Mouse (Mus musculus) gastrocnemius, adult 8-10 months (tissue): Measurements from ENCODE around the gene Eif5. TPM values are rescaled to one million over a fixed set of nuclear protein-coding genes. Genes with fewer than 3 reads are reported as not detected.
"Not testable (repeated sequence)": the region's sequence is repeated elsewhere in the genome, so short reads cannot be mapped to it uniquely, and the experiment has no call there.

ENCODE experiments used
- DNase-seq, 2 experiments: peaks; one replicate each; pipeline ENCODE4 v3.0.0; 2022; ENCODE audit warnings: low spot score in 2 of 2
- total RNA-seq, 4 experiments: library from RNA; stranded (reverse); gene quantifications; 2 replicates each; pipeline ENCODE4 v1.2.4; 2022

Gene Eif5
- total RNA-seq, result 100 to 1,000 TPM; 151 to 194 (median 168) TPM

DNA sequence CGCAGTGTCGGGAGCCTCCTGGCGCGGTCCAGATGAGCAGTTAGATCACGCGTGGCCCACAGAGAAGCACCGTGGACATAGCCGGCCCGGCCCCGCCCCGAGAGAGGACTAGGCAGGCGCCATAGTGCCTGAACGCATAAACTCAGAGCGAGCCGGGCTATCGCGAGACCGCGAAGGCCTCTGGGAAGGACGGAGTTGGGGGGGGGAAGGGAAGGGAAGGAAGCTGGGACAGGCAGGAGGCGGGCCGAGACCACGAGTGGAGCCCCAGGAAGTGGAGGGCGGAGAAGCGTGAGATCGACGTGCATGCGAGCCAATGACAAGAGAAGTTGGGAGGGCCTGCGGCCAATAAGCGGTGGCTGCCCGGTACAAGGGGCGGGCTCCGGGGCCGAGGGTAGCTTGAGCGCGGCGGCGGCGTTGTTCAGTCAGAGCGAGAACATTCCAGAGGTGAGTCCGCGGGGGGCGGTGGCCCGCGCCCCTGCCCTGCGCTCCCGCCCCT, at the start of gene Eif5:
TSS of gene Eif5 (plus strand) at position 221 of the 496 bp plus-strand sequence.
- peak; percentile 98 for DNase-seq

DNA sequence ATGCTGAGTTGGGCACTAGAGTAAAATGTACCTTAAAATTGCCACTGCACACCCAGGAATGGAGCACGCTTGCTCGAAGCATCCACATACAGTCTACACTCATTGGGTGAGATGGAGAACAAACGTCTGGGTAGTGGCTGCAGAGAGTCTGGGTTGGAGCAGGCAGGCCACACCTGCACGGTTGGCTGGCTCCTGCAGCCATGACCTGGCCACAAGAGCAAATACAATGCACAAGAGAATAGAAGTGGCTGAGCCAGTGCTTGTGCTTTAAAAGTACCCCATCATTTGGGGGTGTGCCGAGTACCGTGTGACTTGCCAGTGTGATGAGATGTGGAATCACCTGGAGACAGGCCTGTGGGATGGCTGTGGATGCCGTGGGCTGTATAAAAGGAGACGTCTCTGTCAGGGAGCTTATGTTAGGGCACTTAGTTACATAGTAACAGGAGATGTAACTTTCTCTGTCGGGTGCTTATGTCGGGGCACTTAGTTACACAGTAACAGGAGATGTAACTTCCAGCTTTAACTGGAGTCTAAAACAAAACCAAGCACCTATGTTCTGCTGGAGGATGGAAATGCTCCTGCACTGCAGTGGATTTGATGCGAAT, 48.5 kb upstream of the Eif5 start:
- no peak for DNase-seq

DNA sequence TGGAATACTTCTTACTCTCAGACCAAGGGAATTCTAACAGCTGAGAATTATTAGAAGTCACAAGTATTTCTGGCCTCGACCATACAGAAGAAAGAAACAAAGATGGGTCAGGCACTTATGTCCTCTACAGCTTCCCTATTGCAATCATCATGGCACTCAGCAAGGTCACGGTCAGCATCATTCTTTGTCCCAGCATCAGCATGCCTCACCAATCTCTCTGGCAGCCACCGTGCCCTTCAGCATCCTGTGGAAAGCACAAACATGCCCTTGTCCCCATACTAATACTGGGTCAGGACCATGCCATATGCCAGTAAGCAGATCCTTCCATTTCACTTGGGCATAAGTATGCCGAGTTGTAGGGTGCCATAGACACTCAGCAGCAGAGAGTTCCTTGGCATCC, 42.9 kb upstream of the Eif5 start:
- no peak for DNase-seq

DNA sequence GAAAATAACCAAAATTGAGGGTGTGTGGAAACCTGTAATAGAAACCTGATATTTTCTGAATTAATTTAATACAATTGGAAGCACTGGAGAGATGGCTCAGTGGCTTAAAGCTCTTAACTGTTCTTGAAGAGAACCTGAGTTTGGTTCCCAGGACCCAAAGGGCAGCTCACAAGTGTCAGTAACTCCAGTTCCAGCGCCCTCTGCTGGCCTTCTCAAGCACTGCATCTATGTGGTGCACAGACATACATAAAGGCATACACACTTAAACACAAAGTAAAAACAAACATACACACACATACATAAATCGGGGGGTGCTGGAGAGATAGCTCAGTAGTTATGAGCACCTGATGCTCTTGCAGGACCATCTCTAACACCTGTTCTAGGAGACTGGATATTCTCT, 40.7 kb upstream of the Eif5 start:
- DNase-seq, result no peak

DNA sequence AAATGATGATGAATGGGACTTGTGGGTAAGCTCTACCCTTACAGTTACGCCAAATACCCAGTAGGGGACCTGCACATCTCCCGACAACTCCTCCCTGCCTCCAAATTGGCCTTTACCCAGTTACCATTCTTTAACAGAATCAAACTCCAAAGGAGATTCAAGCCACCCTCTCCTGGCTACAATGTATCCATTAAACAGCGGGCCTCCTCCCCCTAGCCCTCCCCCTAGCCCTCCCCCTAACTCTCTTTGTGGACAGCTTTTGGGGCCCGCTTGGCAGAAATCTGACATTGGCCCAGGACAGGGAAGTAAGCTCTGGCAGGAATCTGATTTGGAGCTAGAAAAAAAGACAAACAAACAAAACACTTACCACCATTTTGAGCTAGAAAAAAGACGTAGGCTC, 38.2 kb upstream of the Eif5 start:
- no peak for DNase-seq

DNA sequence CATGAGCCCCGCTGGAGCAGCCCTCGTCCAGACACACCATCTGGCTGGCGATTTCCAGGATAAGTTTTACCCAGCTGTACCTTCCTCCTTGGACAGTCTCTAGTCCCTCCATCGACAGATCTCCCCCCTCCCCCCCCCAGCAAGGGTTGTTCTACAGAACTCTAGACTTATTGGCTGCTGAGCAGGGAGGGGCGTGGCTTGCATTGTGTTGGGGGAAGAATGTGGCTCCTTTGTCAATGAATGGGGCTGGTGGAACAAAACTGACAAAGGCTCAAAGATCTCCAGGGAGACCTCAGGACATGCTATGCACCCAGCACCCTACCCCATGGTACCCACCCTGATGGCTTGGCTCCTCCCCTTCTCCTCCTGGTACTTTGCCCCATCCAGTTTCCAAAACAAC, 37.1 kb upstream of the Eif5 start:
- no peak for DNase-seq

DNA sequence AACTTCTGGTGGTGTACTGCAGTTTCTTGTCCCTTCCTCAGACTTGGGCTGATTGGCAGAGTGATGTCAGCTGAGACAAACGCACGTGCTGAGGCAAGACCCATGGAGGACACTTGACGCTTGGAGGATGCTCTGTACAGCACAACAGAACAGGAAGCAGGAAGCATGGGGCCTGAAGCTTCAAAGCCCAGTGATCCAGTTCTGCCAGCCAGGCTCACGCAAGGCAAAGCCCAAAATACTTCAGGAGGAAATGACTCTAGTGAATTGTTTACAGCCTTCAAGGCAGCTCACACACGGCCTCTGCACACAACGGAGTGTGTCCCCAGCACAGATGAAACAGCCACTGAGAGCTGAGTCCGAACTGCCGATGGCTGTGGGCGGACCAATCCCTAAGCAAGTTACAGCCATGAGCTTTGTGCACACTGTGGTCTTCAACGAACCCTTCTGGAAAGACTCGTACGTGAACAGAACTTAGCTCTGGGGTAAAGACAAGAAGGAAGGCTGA, 34.7 kb upstream of the Eif5 start:
- no peak for DNase-seq

DNA sequence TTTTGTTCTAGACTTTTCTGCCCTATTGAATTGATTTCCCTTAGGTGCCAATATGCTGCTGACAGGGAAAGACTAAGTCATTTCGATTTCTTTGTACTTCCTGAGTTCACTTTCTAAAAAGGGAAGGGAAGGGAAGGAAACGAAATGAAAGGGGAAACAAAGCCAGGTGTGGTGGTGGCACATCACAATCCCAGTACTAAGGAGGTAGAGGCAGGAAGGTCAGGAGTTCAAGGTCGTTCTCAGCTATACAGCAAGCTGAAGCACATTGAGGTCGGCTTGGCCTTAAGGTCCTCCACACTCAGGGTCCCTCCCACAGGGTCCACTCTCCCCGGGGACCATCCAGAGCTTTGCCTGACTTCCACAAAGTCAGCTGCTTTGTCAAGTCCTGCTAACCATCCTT, 34.2 kb upstream of the Eif5 start:
- DNase-seq, result no peak

DNA sequence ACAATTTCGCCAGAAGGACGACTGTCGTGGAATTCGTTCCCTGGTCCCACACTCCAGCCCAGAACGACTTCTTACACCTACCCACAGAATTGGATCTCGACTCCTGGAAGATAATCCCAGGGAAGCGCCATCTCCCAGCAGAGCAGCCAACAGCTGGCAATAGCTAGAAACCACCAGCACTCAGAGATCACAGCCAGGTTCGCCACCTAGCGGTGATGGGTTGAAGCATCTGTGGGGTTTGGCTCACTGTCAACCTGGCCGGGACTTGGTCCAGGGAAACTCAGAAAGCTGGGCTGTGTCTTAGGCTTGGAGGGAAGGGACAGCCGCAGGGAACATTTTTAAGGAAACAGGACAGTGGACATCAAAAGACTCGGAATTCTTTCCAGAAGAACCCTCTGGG, 32.9 kb upstream of the Eif5 start:
- peak; percentile 90 to 93 for DNase-seq

DNA sequence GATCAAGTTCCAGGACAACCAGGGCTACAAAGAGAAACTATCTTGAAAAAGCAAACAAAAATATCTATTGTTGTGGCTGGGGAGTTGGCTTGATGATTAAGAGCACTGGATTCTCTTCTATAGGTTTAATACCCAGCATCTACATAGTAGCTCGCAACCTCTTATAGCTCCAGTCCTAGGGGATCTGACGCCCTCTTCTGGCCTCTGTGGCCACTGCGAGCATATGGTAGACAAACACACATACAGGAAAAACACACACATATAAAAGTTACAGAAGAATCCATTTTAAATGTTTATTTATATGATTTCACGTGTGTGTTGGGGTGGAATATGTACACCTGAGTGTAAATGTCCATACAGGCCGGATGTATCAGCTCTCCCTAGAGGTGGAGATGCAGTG, 30.8 kb upstream of the Eif5 start:
- no peak for DNase-seq

DNA sequence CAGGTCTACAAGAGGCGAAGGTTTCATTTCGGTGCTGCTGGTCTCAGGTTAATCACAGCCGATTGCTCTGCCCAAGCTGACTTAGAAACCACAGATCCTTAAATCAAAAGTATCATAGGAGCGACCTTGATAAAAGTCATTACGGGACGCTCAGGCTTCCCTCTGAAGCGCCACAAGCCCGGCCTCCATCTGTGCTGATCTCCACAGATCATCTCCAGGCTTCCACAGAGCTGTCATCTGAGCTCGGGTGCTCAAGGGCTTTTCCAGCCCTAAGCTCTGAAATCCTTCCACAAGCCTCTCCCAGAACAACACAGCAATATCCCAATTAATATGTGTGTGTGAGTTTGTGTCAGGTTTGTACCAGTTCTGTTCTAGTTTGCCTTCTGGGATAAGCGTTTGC, 29.9 kb upstream of the Eif5 start:
- DNase-seq, result no peak

DNA sequence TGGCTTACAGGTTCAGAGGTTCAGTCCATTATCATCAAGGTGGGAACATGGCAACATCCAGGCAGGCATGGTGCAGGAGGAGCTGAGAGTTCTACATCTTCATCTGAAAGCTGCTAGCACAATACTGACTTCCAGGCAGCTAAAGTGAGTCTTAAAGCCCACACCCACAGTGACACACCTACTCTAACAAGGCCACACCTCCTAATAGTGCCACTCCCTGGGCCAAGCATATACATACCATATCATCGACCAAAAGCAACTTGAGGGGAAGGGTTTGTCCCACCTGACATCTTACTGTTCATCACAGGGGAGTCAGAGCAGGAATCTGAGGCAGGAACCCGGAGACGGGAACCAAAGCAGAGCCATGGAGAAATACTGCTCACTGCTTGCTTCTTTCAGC, 29.4 kb upstream of the Eif5 start:
- DNase-seq, result not testable (repeated sequence)

DNA sequence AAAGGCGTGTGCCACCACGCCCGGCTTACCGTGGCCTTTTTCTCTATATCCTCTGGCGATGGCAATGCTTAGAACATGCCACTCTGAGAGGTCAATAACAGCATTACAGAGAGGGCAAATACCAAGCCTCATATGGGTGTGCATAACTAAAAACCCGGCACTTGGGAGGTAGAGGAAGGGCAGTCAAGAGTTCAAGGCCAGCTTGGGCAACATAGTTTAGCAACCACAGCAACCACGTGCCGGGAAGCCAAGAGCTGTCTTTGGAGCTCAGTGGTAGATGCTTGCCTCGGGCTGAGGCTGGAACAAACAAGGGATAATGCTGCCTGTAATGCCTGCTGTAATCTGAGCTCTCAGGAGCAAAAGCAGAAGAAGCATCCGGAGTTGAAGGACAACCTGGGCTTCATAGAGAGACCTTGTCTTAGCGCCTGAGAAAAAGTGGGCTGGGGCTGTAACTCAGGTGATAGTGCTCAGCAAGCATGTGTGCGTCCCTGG, 25.2 kb upstream of the Eif5 start:
- no peak for DNase-seq

DNA sequence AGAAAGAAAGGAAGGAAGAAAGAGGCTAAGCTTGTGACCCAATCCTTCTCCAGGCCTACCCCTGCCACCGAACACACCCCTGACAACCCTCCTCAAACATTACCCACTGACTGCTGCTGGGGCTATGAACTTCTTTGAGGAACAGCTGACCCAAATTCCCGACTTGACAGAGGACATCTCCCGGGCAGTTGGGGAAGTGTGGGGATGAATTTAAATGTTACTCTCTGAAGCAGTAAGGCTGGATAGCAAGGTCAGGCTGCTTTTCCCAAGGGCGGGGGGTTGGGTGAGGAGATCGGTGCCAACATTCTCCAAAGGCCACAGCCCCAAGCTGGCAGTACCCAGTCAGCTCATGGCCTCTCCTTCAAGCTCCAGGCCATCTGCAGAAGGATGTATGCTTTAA, 24.1 kb upstream of the Eif5 start:
- DNase-seq, result no peak

DNA sequence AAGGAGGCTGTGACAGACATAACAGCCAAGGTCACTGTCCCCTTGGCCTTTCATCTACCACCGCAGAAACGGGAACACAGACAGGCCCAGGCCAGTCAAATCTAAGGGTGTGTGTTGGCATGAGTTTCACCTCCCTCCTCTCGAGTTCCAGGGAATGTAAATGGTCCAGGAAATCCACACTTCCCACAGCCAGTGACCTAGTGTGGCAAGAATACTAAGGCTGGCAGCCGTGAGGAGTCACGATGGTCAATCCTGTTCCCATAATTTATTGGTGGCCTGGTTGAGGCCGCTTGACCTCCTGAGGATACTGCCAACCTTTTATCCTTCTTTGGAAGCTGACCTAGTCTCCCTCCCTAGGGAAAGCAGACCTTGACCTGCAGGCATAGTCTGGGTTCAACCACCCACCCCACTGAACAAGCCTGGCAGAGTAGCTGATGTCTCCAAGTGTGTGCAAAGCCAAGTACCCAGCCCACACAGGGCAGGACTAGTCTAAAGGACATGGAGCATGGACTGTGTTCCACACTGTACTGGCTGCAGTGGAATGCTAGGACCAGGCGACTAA, 23.5 kb upstream of the Eif5 start:
- no peak for DNase-seq

DNA sequence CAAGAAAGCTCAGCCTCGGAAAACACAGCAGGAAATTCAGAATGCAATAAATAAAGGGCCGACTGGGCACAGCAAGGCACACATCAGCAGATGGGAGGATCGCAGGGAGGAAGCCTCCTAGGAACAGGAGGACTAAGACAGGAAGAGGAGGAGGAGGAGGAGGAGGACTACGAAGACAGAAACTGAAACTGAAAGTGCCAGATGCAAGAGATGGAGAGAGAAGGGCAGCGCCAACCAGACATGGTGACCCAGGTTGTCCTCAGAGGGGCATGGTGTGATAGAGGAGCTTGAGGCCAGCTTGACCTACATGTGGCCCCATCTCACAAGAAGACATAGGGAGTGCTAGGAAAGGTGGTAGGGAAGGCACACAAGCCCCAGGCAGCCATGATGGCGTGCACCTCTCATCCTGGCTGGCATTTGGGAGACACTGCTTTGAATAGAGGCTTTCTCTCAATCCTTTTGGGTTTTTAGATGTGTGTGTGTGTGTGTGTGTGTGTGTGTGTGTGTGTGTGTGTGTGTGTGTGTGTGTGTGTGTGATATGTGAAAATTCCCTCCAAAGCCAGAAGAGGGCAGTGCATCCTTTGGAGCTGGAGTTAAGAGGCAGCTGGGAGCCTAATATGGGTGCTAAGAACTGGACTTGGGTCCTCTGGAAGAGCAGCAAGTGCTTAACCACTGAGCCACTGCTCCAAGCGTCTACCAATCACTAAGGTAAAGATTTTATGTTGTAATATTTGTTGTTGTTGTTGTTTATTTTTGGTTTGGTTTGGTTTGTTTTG, 22.8 kb upstream of the Eif5 start:
- DNase-seq, result no peak

DNA sequence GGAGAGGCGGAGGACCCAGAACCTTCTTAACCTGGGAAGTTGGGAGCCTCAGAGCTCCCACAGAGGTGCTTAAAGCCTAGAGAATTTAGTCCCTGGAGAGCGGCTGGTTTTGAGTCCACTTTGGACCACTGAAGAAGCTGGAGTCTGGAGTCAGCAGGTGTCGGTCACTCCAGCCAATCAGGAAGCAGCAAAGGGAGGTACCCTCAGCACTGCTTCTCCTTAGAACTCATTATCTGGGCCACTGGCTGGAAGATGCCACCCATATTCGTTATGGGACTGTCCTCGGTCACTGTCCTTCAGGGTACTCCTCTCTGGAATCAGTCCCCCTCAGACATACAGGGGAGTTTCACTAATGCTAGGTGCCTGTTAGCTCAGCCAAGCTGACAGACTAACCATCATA, 21.9 kb upstream of the Eif5 start:
- no peak for DNase-seq

DNA sequence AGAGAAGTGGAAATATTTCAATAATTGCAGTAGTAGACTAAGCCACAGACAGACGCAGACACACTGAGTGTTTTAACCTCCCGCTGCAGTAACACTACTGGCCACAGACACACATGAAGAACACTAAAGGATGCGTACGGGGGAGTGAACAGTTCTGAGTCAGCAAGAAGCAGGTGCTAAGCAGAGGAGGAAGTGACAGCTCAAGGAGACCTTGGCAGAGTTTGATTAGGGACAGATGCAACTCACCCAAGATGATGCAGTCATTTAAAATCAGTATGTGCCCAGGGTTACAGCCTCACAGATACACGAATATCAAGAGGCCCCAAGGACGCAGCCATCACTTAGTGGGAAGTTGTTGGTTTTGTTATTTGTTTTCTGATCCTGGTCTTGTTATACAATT, 21.0 kb upstream of the Eif5 start:
- DNase-seq, result no peak

DNA sequence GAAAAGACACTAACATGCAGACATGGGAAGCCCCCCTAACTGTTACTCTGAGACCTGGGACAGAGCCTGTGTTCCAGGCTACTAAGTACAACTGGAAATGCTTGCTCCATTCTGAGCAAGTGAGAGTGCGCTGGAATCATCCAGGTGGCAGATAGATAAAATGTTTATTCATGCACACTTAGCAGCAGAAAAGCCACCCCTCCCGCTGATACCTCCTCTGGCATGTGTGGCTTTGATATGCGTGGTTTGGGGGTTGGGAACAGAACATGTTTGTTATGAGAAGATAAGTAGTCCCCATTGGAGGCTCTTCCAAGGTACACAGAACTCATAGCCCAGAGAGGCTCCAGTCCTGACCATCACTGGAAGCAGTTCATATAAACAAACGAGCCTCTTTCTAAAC, 19.9 kb upstream of the Eif5 start:
- no peak for DNase-seq

DNA sequence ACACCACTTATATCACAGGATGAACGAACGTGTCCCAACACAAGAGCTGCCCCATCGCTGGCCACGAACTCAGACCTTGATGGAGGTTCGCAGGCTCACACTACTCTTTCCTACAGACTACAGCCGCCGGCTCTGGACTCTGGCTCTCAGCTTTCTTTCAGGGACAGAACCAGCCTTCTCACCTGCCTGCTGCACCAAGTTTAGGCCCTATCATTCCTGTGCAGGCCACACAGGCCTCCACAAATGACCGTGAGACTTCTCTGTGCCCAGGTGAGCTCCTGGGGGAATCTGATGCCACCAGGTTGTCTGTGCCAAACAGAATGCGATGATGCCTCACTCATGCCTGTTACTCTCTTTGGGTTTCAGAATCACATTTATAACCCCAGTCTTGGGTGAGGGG, 19.4 kb upstream of the Eif5 start:
- no peak for DNase-seq

DNA sequence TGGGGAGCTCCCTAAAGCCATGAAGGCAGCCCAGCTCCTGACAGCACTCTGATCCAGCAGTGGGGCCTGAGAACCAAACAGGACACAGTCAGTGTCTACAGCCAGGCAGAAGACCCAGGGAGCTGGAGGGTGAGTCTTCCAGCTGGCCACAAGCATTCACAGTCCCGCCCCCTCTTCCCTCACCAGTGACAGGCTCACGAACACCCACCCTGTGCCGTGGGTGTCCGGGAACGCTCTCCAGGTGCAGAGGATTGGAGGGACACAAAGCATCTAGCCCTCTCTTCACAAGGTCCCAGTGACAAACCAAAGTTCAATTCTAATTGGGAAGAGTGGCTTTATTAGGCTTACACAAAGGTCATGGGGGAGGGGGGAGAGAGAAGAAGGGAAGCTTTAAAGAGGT, 18.0 kb upstream of the Eif5 start:
- no peak for DNase-seq

DNA sequence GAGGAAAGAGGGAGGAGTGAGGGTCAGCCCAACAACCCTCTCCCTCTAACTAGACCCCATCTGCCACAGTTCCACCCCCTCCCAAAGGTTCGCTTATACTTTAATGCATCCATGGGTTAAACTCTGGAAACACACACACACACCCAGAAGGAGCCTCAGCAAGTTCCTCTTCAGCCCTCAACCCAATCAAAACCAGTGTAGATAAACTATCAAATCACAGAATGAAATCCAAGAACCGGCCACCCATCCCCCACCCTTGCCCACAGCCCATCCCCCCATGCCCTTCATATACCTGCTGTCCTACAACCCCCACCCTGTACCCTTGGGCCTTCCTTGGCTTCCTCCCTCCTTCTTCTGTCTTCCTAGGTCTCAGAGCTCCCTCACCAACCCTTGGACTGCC, 16.8 kb upstream of the Eif5 start:
- DNase-seq, result no peak

DNA sequence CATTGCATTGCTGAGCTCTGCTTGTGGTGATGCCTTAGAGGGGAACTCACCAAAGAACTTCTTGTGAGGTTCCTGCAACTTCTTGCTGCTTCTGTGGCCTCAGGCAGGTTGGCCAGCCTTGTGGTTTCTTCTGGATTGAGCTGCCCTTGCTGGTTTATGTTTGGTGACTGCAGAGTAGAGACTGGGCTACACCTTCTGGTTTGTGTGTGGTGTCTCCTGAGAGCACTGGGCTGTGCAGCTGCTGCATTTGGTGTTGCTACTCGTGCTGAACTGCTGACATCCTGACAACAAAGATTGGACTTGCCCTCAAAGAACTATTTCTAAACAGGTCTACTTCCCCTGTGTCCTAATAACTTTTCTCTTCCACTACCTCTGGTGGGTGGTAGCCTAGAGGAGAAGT, 13.3 kb upstream of the Eif5 start:
- no peak for DNase-seq
